Mouse (Mus musculus): ENCODE measurements around the gene Tia1. TPM values are rescaled to one million over a fixed set of nuclear protein-coding genes. Genes with fewer than 3 reads are reported as not detected.

Tia1 gene
- polyA plus RNA-seq, 1 experiment from 2014 or later = 184 TPM

GRCm38 (mm10) chr6:86394078-86394720, 9.8 kb upstream of the Tia1 start:
- H3K27ac ChIP-seq (ENCODE audit: low read depth) = no peak overlapping the region
- H3K27me3 ChIP-seq (replicated peaks; ENCODE audit: control insufficient read depth, insufficient read depth, low read length) = no peaks in the 10 kb centered on the region
- H3K4me2 ChIP-seq (ENCODE audit: low read length) = no peak overlapping the region
- peaks cover 43% of the 10 kb centered on the region for H3K36me3 ChIP-seq (ENCODE audit: control insufficient read depth, insufficient read depth, low read length)
- no peak overlapping the region for H3K9ac ChIP-seq (ENCODE audit: low read length)
- ATAC-seq (replicated peaks; ENCODE audit: low FRiP score, low TSS enrichment, low read depth) (no peak), DNase-seq (ENCODE audit: low spot score) (no peak)
- 91% methylated on average over 17 of the region's 17 CpGs for WGBS
- H3K4me3 ChIP-seq (ENCODE audit: low read depth, low read length) = no peak overlapping the region
- H3K4me1 ChIP-seq (replicated peaks; ENCODE audit: control insufficient read depth, insufficient read depth, low read length) = peaks cover 17% of the 10 kb centered on the region
- H3K9me3 ChIP-seq (ENCODE audit: control insufficient read depth, low read length) = no peaks in the 10 kb centered on the region

GRCm38 (mm10) chr6:86395021-86395420, 9.0 kb upstream of the Tia1 start:
- Histone ChIP-seq H3K4me1 (replicated peaks; ENCODE audit: control insufficient read depth, insufficient read depth, low read length) (peaks cover 17% of the 10 kb centered on the region), H3K9me3 (ENCODE audit: control insufficient read depth, low read length) (no peaks in the 10 kb centered on the region), H3K27ac (ENCODE audit: low read depth) (no peak overlapping the region), H3K4me3 (ENCODE audit: low read depth, low read length) (no peak overlapping the region), H3K27me3 (replicated peaks; ENCODE audit: control insufficient read depth, insufficient read depth, low read length) (no peaks in the 10 kb centered on the region), H3K36me3 (ENCODE audit: control insufficient read depth, insufficient read depth, low read length) (peaks cover 36% of the 10 kb centered on the region), H3K9ac (ENCODE audit: low read length) (no peak overlapping the region), H3K4me2 (ENCODE audit: low read length) (peak overlapping the region; percentile 89)
- DNase-seq (ENCODE audit: low spot score) (no peak), ATAC-seq (replicated peaks; ENCODE audit: low FRiP score, low TSS enrichment, low read depth) (no peak)
- 90% methylated on average over 9 of the region's 9 CpGs for WGBS

- H3K9me3 ChIP-seq (ENCODE audit: control insufficient read depth, low read length) = no peaks in the 10 kb centered on the region
- H3K4me3 ChIP-seq (ENCODE audit: low read depth, low read length) = peak overlapping the region; percentile 87
- H3K36me3 ChIP-seq (ENCODE audit: control insufficient read depth, insufficient read depth, low read length) = peaks cover 27% of the 10 kb centered on the region
- DNase-seq (ENCODE audit: low spot score) (no peak), ATAC-seq (replicated peaks; ENCODE audit: low FRiP score, low TSS enrichment, low read depth) (no peak)
- 35% methylated on average over 10 of the region's 10 CpGs for WGBS
- peaks cover 18% of the 10 kb centered on the region for H3K4me1 ChIP-seq (replicated peaks; ENCODE audit: control insufficient read depth, insufficient read depth, low read length)
- H3K9ac ChIP-seq (ENCODE audit: low read length) = peak overlapping the region; percentile 81
- H3K27me3 ChIP-seq (replicated peaks; ENCODE audit: control insufficient read depth, insufficient read depth, low read length) = no peaks in the 10 kb centered on the region
- H3K4me2 ChIP-seq (ENCODE audit: low read length) = peak overlapping the region; percentile 89
- H3K27ac ChIP-seq (ENCODE audit: low read depth) = peak overlapping the region; percentile 84
Observed at GRCm38 (mm10) chr6:86395969-86396368, 8.1 kb upstream of the Tia1 start.

GRCm38 (mm10) chr6:86396581-86397256, 7.3 kb upstream of the Tia1 start, which contains the start of gene Pcyox1:
Gene Pcyox1, minus strand, starts transcription at chr6:86397154.
- Histone ChIP-seq H3K36me3 (ENCODE audit: control insufficient read depth, insufficient read depth, low read length) (peaks cover 19% of the 10 kb centered on the region), H3K9ac (ENCODE audit: low read length) (peak within 1 kb of the TSS; percentile 81), H3K27ac (ENCODE audit: low read depth) (peak within 1 kb of the TSS; percentile 84), H3K27me3 (replicated peaks; ENCODE audit: control insufficient read depth, insufficient read depth, low read length) (no peaks in the 10 kb centered on the region), H3K4me3 (ENCODE audit: low read depth, low read length) (peak within 1 kb of the TSS; percentile 87), H3K4me1 (replicated peaks; ENCODE audit: control insufficient read depth, insufficient read depth, low read length) (peaks cover 20% of the 10 kb centered on the region), H3K9me3 (ENCODE audit: control insufficient read depth, low read length) (no peaks in the 10 kb centered on the region), H3K4me2 (ENCODE audit: low read length) (peak within 1 kb of the TSS; percentile 89)
- under 1% methylated on average over 51 of the region's 51 CpGs for WGBS
- peak; percentile 89 for ATAC-seq (replicated peaks; ENCODE audit: low FRiP score, low TSS enrichment, low read depth)
- peak; percentile 95 for DNase-seq (ENCODE audit: low spot score)

- H3K9ac ChIP-seq (ENCODE audit: low read length) = peak overlapping the region; percentile 81
- no peaks in the 10 kb centered on the region for H3K9me3 ChIP-seq (ENCODE audit: control insufficient read depth, low read length)
- H3K4me2 ChIP-seq (ENCODE audit: low read length) = peak overlapping the region; percentile 89
- 5% methylated on average over 14 of the region's 14 CpGs for WGBS
- peaks cover 20% of the 10 kb centered on the region for H3K4me1 ChIP-seq (replicated peaks; ENCODE audit: control insufficient read depth, insufficient read depth, low read length)
- H3K27me3 ChIP-seq (replicated peaks; ENCODE audit: control insufficient read depth, insufficient read depth, low read length) = no peaks in the 10 kb centered on the region
- peaks cover 13% of the 10 kb centered on the region for H3K36me3 ChIP-seq (ENCODE audit: control insufficient read depth, insufficient read depth, low read length)
- peak overlapping the region; percentile 87 for H3K4me3 ChIP-seq (ENCODE audit: low read depth, low read length)
- ATAC-seq (replicated peaks; ENCODE audit: low FRiP score, low TSS enrichment, low read depth) = no peak; the same call in 1 of the 2 replicates
- no peak for DNase-seq (ENCODE audit: low spot score)
- H3K27ac ChIP-seq (ENCODE audit: low read depth) = peak overlapping the region; percentile 84
Observed at GRCm38 (mm10) chr6:86397257-86397980, 6.6 kb upstream of the Tia1 start.

- no peak for ATAC-seq (replicated peaks; ENCODE audit: low FRiP score, low TSS enrichment, low read depth)
- Histone ChIP-seq H3K4me1 (replicated peaks; ENCODE audit: control insufficient read depth, insufficient read depth, low read length) (peaks cover 20% of the 10 kb centered on the region), H3K9me3 (ENCODE audit: control insufficient read depth, low read length) (no peaks in the 10 kb centered on the region), H3K4me2 (ENCODE audit: low read length) (no peak overlapping the region), H3K36me3 (ENCODE audit: control insufficient read depth, insufficient read depth, low read length) (peaks cover 5% of the 10 kb centered on the region), H3K27ac (ENCODE audit: low read depth) (no peak overlapping the region), H3K27me3 (replicated peaks; ENCODE audit: control insufficient read depth, insufficient read depth, low read length) (no peaks in the 10 kb centered on the region), H3K9ac (ENCODE audit: low read length) (no peak overlapping the region), H3K4me3 (ENCODE audit: low read depth, low read length) (no peak overlapping the region)
- DNase-seq (ENCODE audit: low spot score) = no peak
- 71% methylated on average over 2 of the region's 2 CpGs for WGBS
Observed at GRCm38 (mm10) chr6:86398986-86399385, 5.0 kb upstream of the Tia1 start.

- Histone ChIP-seq H3K4me2 (ENCODE audit: low read length) (no peak overlapping the region), H3K36me3 (ENCODE audit: control insufficient read depth, insufficient read depth, low read length) (no peaks in the 10 kb centered on the region), H3K9me3 (ENCODE audit: control insufficient read depth, low read length) (no peaks in the 10 kb centered on the region), H3K4me3 (ENCODE audit: low read depth, low read length) (no peak overlapping the region), H3K9ac (ENCODE audit: low read length) (no peak overlapping the region), H3K4me1 (replicated peaks; ENCODE audit: control insufficient read depth, insufficient read depth, low read length) (peaks cover 17% of the 10 kb centered on the region), H3K27me3 (replicated peaks; ENCODE audit: control insufficient read depth, insufficient read depth, low read length) (no peaks in the 10 kb centered on the region), H3K27ac (ENCODE audit: low read depth) (no peak overlapping the region)
- no peak for ATAC-seq (replicated peaks; ENCODE audit: low FRiP score, low TSS enrichment, low read depth)
- no peak for DNase-seq (ENCODE audit: low spot score)
- 74% methylated on average over 2 of the region's 2 CpGs for WGBS
Observed at GRCm38 (mm10) chr6:86399995-86400394, 4.0 kb upstream of the Tia1 start.

- WGBS = 4% methylated on average over 9 of the region's 9 CpGs
- Histone ChIP-seq H3K9ac (ENCODE audit: low read length) (no peak overlapping the region), H3K4me3 (ENCODE audit: low read depth, low read length) (peak overlapping the region; percentile 21), H3K27ac (ENCODE audit: low read depth) (no peak overlapping the region), H3K27me3 (replicated peaks; ENCODE audit: control insufficient read depth, insufficient read depth, low read length) (no peaks in the 10 kb centered on the region), H3K4me1 (replicated peaks; ENCODE audit: control insufficient read depth, insufficient read depth, low read length) (peaks cover 9% of the 10 kb centered on the region), H3K4me2 (ENCODE audit: low read length) (peak overlapping the region; percentile 44), H3K9me3 (ENCODE audit: control insufficient read depth, low read length) (no peaks in the 10 kb centered on the region), H3K36me3 (ENCODE audit: control insufficient read depth, insufficient read depth, low read length) (no peaks in the 10 kb centered on the region)
- peak; percentile 82 for DNase-seq (ENCODE audit: low spot score)
- ATAC-seq (replicated peaks; ENCODE audit: low FRiP score, low TSS enrichment, low read depth) = 0 out of 2 replicates have a peak, but pooled peaks have one; percentile 29
Observed at GRCm38 (mm10) chr6:86400972-86401371, 3.0 kb upstream of the Tia1 start.

Data from intestine, embryonic 14.5 days (tissue).